ENCODE assay signal across 7 mouse cellular contexts in genomic region chr3:84228203-84228870, GRCm38 (mm10). TPM values are rescaled to one million over a fixed set of nuclear protein-coding genes. Genes with fewer than 3 reads are reported as not detected.
A peak's percentile ranks its signal among the peaks of the same experiment; 100 is the strongest.
DNase-seq lines count a peak whose midpoint lies in the region; ATAC-seq and TF ChIP-seq lines count a peak whose summit lies in the region.

No protein-coding gene starts in this region.

- ATAC-seq in embryonic facial prominence, embryonic 13.5 days (ENCODE audit: insufficient number of reproducible peaks, insufficient read depth, low FRiP score, low TSS enrichment, low read depth) = peak; percentile 66; the same call in 1 of the 2 replicates
- ATAC-seq in midbrain, embryonic 11.5 days (ENCODE audit: low FRiP score) = peak; percentile 86
- ATAC-seq in stomach, embryonic 14.5 days (ENCODE audit: insufficient number of reproducible peaks, insufficient read depth, low FRiP score, low read depth) = peak; percentile 28; the same call in 1 of the 2 replicates

- H3K9me3 ChIP-seq in ES-E14 (ENCODE audit: control insufficient read depth, insufficient read depth, low read depth, low read length) = no peaks in the 10 kb centered on the region
- no peaks in the 10 kb centered on the region for H3K9me3 ChIP-seq in embryonic facial prominence, embryonic 13.5 days
- no peaks in the 10 kb centered on the region for H3K9me3 ChIP-seq in limb, embryonic 10.5 days (replicated peaks)
- H3K9me3 ChIP-seq in midbrain, embryonic 11.5 days (ENCODE audit: control insufficient read depth, low read length) = no peaks in the 10 kb centered on the region
- no peaks in the 10 kb centered on the region for H3K9me3 ChIP-seq in stomach, embryonic 14.5 days (ENCODE audit: control insufficient read depth, low read depth, low read length)

- peak overlapping the region; percentile 58 to 60 for H3K4me3 ChIP-seq in ES-E14 (ENCODE audit: insufficient read depth in 1 of 2, low read depth in 1 of 2, low read length in 2 of 2, poor library complexity in 1 of 2, severe bottlenecking in 1 of 2)
- H3K4me3 ChIP-seq in embryonic facial prominence, embryonic 13.5 days = peak overlapping the region; percentile 51
- H3K4me3 ChIP-seq in limb, embryonic 10.5 days = peak overlapping the region; percentile 56
- H3K4me3 ChIP-seq in midbrain, embryonic 11.5 days (ENCODE audit: low read depth, low read length) = peak overlapping the region; percentile 37
- peak overlapping the region; percentile 39 for H3K4me3 ChIP-seq in stomach, embryonic 14.5 days (ENCODE audit: low read depth, low read length)

- peak; percentile 94 for DNase-seq in ES-E14 (ENCODE audit: low read depth, low spot score)
- DNase-seq in adrenal gland, postnatal 25 days = peak; percentile 64
- peak; percentile 69 to 79 for DNase-seq in heart, postnatal 14 days
- DNase-seq in limb, embryonic 10.5 days (ENCODE audit: low spot score) = peak; percentile 89
- DNase-seq in midbrain, embryonic 11.5 days (ENCODE audit: low spot score, missing footprints) = peak; percentile 97

- H3K36me3 ChIP-seq in ES-E14 (ENCODE audit: control insufficient read depth, insufficient read depth, low read length, poor library complexity, severe bottlenecking) = no peaks in the 10 kb centered on the region
- H3K36me3 ChIP-seq in embryonic facial prominence, embryonic 13.5 days = no peaks in the 10 kb centered on the region
- H3K36me3 ChIP-seq in limb, embryonic 10.5 days = no peaks in the 10 kb centered on the region
- no peaks in the 10 kb centered on the region for H3K36me3 ChIP-seq in midbrain, embryonic 11.5 days (ENCODE audit: control insufficient read depth, insufficient read depth, low read length)
- H3K36me3 ChIP-seq in stomach, embryonic 14.5 days (ENCODE audit: control insufficient read depth, insufficient read depth, low read length) = no peaks in the 10 kb centered on the region

- WGBS in embryonic facial prominence, embryonic 13.5 days = under 1% methylated on average over 18 of the region's 18 CpGs
- WGBS in limb, embryonic 10.5 days = under 1% methylated on average over 18 of the region's 18 CpGs
- WGBS in midbrain, embryonic 11.5 days = under 1% methylated on average over 18 of the region's 18 CpGs
- under 1% methylated on average over 18 of the region's 18 CpGs for WGBS in stomach, embryonic 14.5 days

- H3K4me1 ChIP-seq in ES-E14 (ENCODE audit: control insufficient read depth in 2 of 2, insufficient read depth in 2 of 2, low read length in 2 of 2, poor library complexity in 1 of 2) = peaks cover 0 to 6% of the 10 kb centered on the region in 2 experiments; a peak in 2 of 4 replicates
- H3K4me1 ChIP-seq in embryonic facial prominence, embryonic 13.5 days = peaks cover 12% of the 10 kb centered on the region
- H3K4me1 ChIP-seq in limb, embryonic 10.5 days = peaks cover 23% of the 10 kb centered on the region
- peaks cover 16% of the 10 kb centered on the region for H3K4me1 ChIP-seq in midbrain, embryonic 11.5 days (ENCODE audit: control insufficient read depth, insufficient read depth, low read length)
- peaks cover 4% of the 10 kb centered on the region; the same call in 1 of the 2 replicates for H3K4me1 ChIP-seq in stomach, embryonic 14.5 days (ENCODE audit: control insufficient read depth, insufficient read depth, low read length)

- H3K9ac ChIP-seq in ES-E14 (ENCODE audit: insufficient read depth, low read depth, low read length, poor library complexity, severe bottlenecking) = peak overlapping the region; percentile 65; the same call in 1 of the 2 replicates
- peak overlapping the region; percentile 68 for H3K9ac ChIP-seq in embryonic facial prominence, embryonic 13.5 days
- H3K9ac ChIP-seq in midbrain, embryonic 11.5 days (ENCODE audit: low read length) = peak overlapping the region; percentile 51
- peak overlapping the region; percentile 42 for H3K9ac ChIP-seq in stomach, embryonic 14.5 days (replicated peaks; ENCODE audit: low read depth, low read length)

- peak overlapping the region; percentile 83 for H3K4me2 ChIP-seq in embryonic facial prominence, embryonic 13.5 days
- peak overlapping the region; percentile 58 for H3K4me2 ChIP-seq in midbrain, embryonic 11.5 days
- peak overlapping the region; percentile 74 for H3K4me2 ChIP-seq in stomach, embryonic 14.5 days (replicated peaks; ENCODE audit: low read depth, low read length)

- in situ Hi-C loops in ES-E14 (cut with MboI; ENCODE audit: low sequenced_read_pairs in 2 of 2, unreplicated experiment in 2 of 2) = no loop called here

- peak overlapping the region; percentile 83 for H3K27ac ChIP-seq in ES-E14 (ENCODE audit: insufficient read depth, low read depth, low read length, poor library complexity, severe bottlenecking)
- peak overlapping the region; percentile 81 for H3K27ac ChIP-seq in embryonic facial prominence, embryonic 13.5 days
- H3K27ac ChIP-seq in limb, embryonic 10.5 days = peak overlapping the region; percentile 84
- H3K27ac ChIP-seq in midbrain, embryonic 11.5 days (ENCODE audit: low read depth, low read length) = no peak overlapping the region
- peak overlapping the region; percentile 78 for H3K27ac ChIP-seq in stomach, embryonic 14.5 days (ENCODE audit: low read length)

- intact Hi-C loops in heart, postnatal 14 days (cut with DNase I) = loop anchor here (5.0 kb wide), 2 partner anchors 36 to 84 kb away; no protein-coding TSS in a partner anchor

- H3K27me3 ChIP-seq in embryonic facial prominence, embryonic 13.5 days = no peaks in the 10 kb centered on the region
- H3K27me3 ChIP-seq in limb, embryonic 10.5 days (ENCODE audit: low read depth, poor library complexity, severe bottlenecking) = no peaks in the 10 kb centered on the region
- H3K27me3 ChIP-seq in midbrain, embryonic 11.5 days (ENCODE audit: control insufficient read depth, insufficient read depth, low read length) = no peaks in the 10 kb centered on the region
- H3K27me3 ChIP-seq in stomach, embryonic 14.5 days (ENCODE audit: control insufficient read depth, insufficient read depth, low read length) = no peaks in the 10 kb centered on the region

TF ChIP-seq in ES-E14, 5 proteins besides CTCF, POLR2A, EP300 and RAD21:
- TF ChIP-seq HCFC1 (IDR thresholded peaks at IDR 0.05; ENCODE audit: borderline replicate concordance, insufficient read depth, low read length) (no peak), ZNF384 (IDR thresholded peaks at IDR 0.05; ENCODE audit: low read depth, low read length) (no peak), CHD2 (IDR thresholded peaks at IDR 0.05; ENCODE audit: low read depth, low read length) (no peak), ZC3H11A (IDR thresholded peaks at IDR 0.05; ENCODE audit: borderline replicate concordance, low read depth, low read length) (no peak), MAFK (IDR thresholded peaks at IDR 0.05; ENCODE audit: insufficient read depth, low read depth, low read length) (no peak)

RNA-seq across cellular contexts. Expression of gene Gm6525, which starts 54.4 kb away (rescaled TPM):
- 0.27 and 0.48 TPM in 2 replicates for total RNA-seq in ES-E14 (2012; rRNA removed)
- 0.30 TPM in 1 of 2 replicates, not detected in the other for total RNA-seq in adrenal gland, postnatal 25 days (2021)
- polyA plus RNA-seq in embryonic facial prominence, embryonic 13.5 days (2015; fragmentation: Nextera tagmentation; extraction: Ambion mirVana) = 1.2 and 1.6 TPM in 2 replicates
- total RNA-seq in heart, postnatal 14 days (2021) = not detected
- polyA plus RNA-seq in limb, embryonic 10.5 days (2016; fragmentation: Nextera tagmentation; extraction: Ambion mirVana) = 0.58 and 0.60 TPM in 2 replicates
- 0.83 and 1.4 TPM in 2 replicates for polyA plus RNA-seq in midbrain, embryonic 11.5 days (2014; fragmentation: Nextera tagmentation; extraction: Ambion mirVana)
- 1.2 and 1.7 TPM in 2 replicates for polyA plus RNA-seq in stomach, embryonic 14.5 days (2014; fragmentation: Nextera tagmentation; extraction: Ambion mirVana)

Comparison
In these comparisons a context has a peak if more than half of its experiments do, and no peak if none do; other contexts are left out.
1. ATAC-seq: peak in every context shown above with its lines; median percentile 86 in midbrain, embryonic 11.5 days; 66 in embryonic facial prominence, embryonic 13.5 days; 28 in stomach, embryonic 14.5 days.